Mouse (Mus musculus) lung, postnatal 0 days (tissue): ENCODE measurements around the gene Cdc42. TPM values are rescaled to one million over a fixed set of nuclear protein-coding genes. Genes with fewer than 3 reads are reported as not detected.

Source experiments
- ATAC-seq: fragments of 200-750 bp; cut with Nextera tagmentation; 2 replicates; pipeline ENCODE4 v1.8.0; 2017; ENCODE audit warnings: moderate library complexity
- DNase-seq: peaks from one replicate; pipeline ENCODE4 v3.0.0-alpha.2; 2016; ENCODE audit warnings: low spot score
- H3K27ac ChIP-seq: fragments of 300-500 bp; sonication (generic); 2 replicates; pipeline ENCODE4 v1.5.1; 2014; ENCODE audit warnings: antibody characterized with exemption, mild to moderate bottlenecking, low read length, mixed read lengths
- H3K27me3 ChIP-seq: fragments of 300-500 bp; sonication (generic); replicated peaks from 2 replicates; pipeline ENCODE4 v1.6.1; 2014; ENCODE audit warnings: low read length, mixed read lengths; ENCODE audit not compliant: insufficient read depth
- H3K36me3 ChIP-seq: fragments of 300-500 bp; sonication (generic); 2 replicates; pipeline ENCODE4 v1.6.1; 2014; ENCODE audit warnings: low read length, mixed read lengths; ENCODE audit not compliant: insufficient read depth
- H3K4me1 ChIP-seq: fragments of 300-500 bp; sonication (generic); 2 replicates; pipeline ENCODE4 v1.6.1; 2014; ENCODE audit warnings: antibody characterized with exemption, low read depth, low read length, mixed read lengths; ENCODE audit not compliant: insufficient read depth
- H3K4me2 ChIP-seq: fragments of 300-500 bp; sonication (generic); replicated peaks from 2 replicates; pipeline ENCODE4 v1.6.1; 2014; ENCODE audit warnings: low read depth, mild to moderate bottlenecking, low read length, moderate library complexity, mixed read lengths
- H3K4me3 ChIP-seq: fragments of 300-500 bp; sonication (generic); 2 replicates; pipeline ENCODE4 v1.5.1; 2014; ENCODE audit warnings: low read depth, low read length
- H3K9ac ChIP-seq: fragments of 300-500 bp; sonication (generic); replicated peaks from 2 replicates; pipeline ENCODE4 v1.6.1; 2014; ENCODE audit warnings: low read depth, mild to moderate bottlenecking
- H3K9me3 ChIP-seq: fragments of 300-500 bp; sonication (generic); 2 replicates; pipeline ENCODE4 v1.6.1; 2016; ENCODE audit warnings: low read length, mixed read lengths
- CTCF ChIP-seq: IDR thresholded peaks from 2 replicates; pipeline ENCODE4 v1.5.1; 2016; ENCODE audit warnings: antibody characterized with exemption, mild to moderate bottlenecking
- EP300 ChIP-seq: IDR thresholded peaks from 2 replicates; pipeline ENCODE4 v1.6.1; 2016; ENCODE audit warnings: antibody characterized with exemption, mild to moderate bottlenecking, control low read depth
- WGBS: fragments of 180-500 bp; shearing (Covaris S2); extraction: QIAGEN DNeasy Blood & Tissue Kit; methylation state at CpG from one replicate; pipeline ENCODE4 v1.1.7; 2014; 5-methylcytosine and 5-hydroxymethylcytosine counted together
- polyA plus RNA-seq: library from polyadenylated mRNA; unstranded; fragments of >200 nt; fragmentation: Nextera tagmentation; extraction: Ambion mirVana; gene quantifications from 2 replicates; pipeline ENCODE4 v1.2.1, GENCODE M21; 2015

The Cdc42 gene
- polyA plus RNA-seq, 1 experiment from 2014 or later, result 545 TPM

GRCm38 (mm10) chr4:137371596-137372523 is 14.3 kb upstream of the Cdc42 start:
- peak; percentile 46 for DNase-seq
- TF ChIP-seq EP300 (no peak), CTCF (no peak)
- Histone ChIP-seq H3K9ac (no peak overlapping the region), H3K27me3 (no peaks in the 10 kb centered on the region), H3K9me3 (no peaks in the 10 kb centered on the region), H3K36me3 (no peaks in the 10 kb centered on the region), H3K4me1 (peaks cover 13% of the 10 kb centered on the region), H3K4me2 (no peak overlapping the region), H3K4me3 (no peak overlapping the region), H3K27ac (no peak overlapping the region)
- no peak for ATAC-seq
- 69% methylated on average over 16 of the region's 16 CpGs for WGBS

GRCm38 (mm10) chr4:137369954-137370750 is 12.6 kb upstream of the Cdc42 start:
- TF ChIP-seq CTCF, result 0 out of 2 replicates have a peak, but pooled peaks have one; percentile 12
- no peak for TF ChIP-seq EP300
- H3K4me3 ChIP-seq, result peak overlapping the region; percentile 22
- ATAC-seq (peak; percentile 56), DNase-seq (peak; percentile 74)
- H3K36me3 ChIP-seq, result no peaks in the 10 kb centered on the region
- H3K9ac ChIP-seq, result peak overlapping the region; percentile 24; the same call in 1 of the 2 replicates
- no peaks in the 10 kb centered on the region for H3K27me3 ChIP-seq
- H3K27ac ChIP-seq, result peak overlapping the region; percentile 59; the same call in 1 of the 2 replicates
- no peaks in the 10 kb centered on the region for H3K9me3 ChIP-seq
- H3K4me1 ChIP-seq, result peaks cover 13% of the 10 kb centered on the region
- H3K4me2 ChIP-seq, result peak overlapping the region; percentile 53
- WGBS, result 10% methylated on average over 28 of the region's 29 CpGs

DNA sequence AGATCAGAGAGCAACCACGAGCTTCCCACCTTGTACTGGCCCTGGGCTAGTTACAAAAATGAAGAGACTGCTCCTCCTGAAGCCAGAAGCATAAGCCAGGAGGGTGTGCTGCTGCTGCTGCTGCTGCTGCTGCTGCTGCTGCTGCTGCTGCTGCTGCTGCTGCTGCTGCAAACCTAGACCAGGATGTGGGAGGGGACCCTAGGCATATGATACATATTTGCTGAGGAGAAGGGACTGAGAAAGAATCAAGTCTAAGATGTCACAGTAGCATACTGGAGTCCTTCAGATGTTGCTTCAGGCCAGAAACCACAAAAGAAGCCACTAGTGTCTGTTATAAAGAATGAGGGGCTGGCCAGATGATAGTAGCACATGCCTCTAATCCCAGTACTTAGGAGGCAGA is 10.7 kb upstream of the Cdc42 start:
- WGBS, result 13% methylated on average over 1 of the region's 1 CpGs
- H3K9ac ChIP-seq, result no peak overlapping the region

DNA sequence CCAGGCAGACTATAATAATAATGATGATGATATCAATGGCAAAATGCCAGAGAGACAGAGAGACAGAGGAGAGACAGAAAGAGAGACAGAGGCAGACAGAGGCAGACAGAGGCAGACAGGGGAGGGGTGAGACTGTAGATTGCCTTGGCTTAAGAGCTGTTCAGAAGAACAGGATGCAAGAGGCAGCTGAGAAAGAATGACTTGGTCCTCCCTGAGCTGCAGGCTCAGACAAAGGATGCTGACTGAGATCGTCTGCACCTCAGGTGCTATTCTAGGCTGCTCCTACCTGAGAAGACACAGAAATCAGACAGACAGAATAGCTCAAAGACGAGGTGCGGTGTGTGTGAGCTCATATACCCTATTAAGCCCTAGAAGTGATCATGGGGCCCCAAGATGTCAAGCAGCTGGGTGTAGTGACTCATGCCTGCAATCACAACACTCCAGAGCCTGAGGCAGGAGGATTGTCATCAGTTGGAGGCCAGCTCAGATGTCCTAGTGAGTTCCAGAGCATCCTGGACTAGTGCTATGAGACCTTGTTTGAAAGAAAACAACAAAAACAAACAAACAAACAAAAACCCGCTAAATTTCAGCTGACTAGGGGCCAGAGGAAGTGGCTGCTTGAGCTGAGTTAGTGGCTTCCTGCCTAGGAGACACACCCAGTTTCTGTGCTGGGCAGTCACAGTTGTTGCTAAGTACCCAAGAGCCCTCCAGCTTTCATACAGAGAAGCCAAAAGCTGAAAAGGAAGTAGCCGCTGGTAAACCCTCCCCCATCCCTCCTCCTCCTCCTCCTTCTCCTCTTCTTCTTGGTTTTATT is 10.0 kb upstream of the Cdc42 start:
- H3K4me3 ChIP-seq, result no peak overlapping the region
- H3K9ac ChIP-seq, result no peak overlapping the region
- 22% methylated on average over 5 of the region's 5 CpGs for WGBS
- H3K27ac ChIP-seq, result peak overlapping the region; percentile 81
- peak; percentile 94 for DNase-seq
- no peaks in the 10 kb centered on the region for H3K9me3 ChIP-seq
- no peak for TF ChIP-seq CTCF
- TF ChIP-seq EP300, result no peak
- H3K4me2 ChIP-seq, result peak overlapping the region; percentile 19; the same call in 1 of the 2 replicates
- no peaks in the 10 kb centered on the region for H3K27me3 ChIP-seq
- H3K4me1 ChIP-seq, result peaks cover 8% of the 10 kb centered on the region
- no peaks in the 10 kb centered on the region for H3K36me3 ChIP-seq
- peak; percentile 91 for ATAC-seq

More for the DNA sequence above, 10.7 kb upstream of the Cdc42 start:
- peak overlapping the region; percentile 19; the same call in 1 of the 2 replicates for H3K4me2 ChIP-seq
- H3K27me3 ChIP-seq, result no peaks in the 10 kb centered on the region
- no peak overlapping the region for H3K4me3 ChIP-seq
- DNase-seq (no peak), ATAC-seq (no peak)
- H3K27ac ChIP-seq, result peak overlapping the region; percentile 81
- H3K4me1 ChIP-seq, result peaks cover 8% of the 10 kb centered on the region
- no peaks in the 10 kb centered on the region for H3K9me3 ChIP-seq
- H3K36me3 ChIP-seq, result no peaks in the 10 kb centered on the region
- TF ChIP-seq EP300 (no peak), CTCF (no peak)

GRCm38 (mm10) chr4:137366097-137366496 is 8.6 kb upstream of the Cdc42 start:
- Histone ChIP-seq H3K9ac (no peak overlapping the region), H3K4me1 (peaks cover 8% of the 10 kb centered on the region), H3K36me3 (no peaks in the 10 kb centered on the region), H3K4me2 (no peak overlapping the region), H3K27ac (no peak overlapping the region), H3K27me3 (no peaks in the 10 kb centered on the region), H3K4me3 (no peak overlapping the region), H3K9me3 (no peaks in the 10 kb centered on the region)
- DNase-seq (no peak), ATAC-seq (no peak)
- no peak for TF ChIP-seq EP300
- TF ChIP-seq CTCF, result no peak
- WGBS, result 84% methylated on average over 4 of the region's 4 CpGs
